Mouse (Mus musculus) liver (tissue): ENCODE measurements around the gene Vapa.
"Not testable (repeated sequence)": the region's sequence is repeated elsewhere in the genome, so short reads cannot be mapped to it uniquely, and the experiment has no call there.

Experiments
- DNase-seq: peaks from one replicate; pipeline ENCODE4 v3.0.0-alpha.2; 2020; ENCODE audit warnings: mixed read lengths

The Vapa gene

DNA sequence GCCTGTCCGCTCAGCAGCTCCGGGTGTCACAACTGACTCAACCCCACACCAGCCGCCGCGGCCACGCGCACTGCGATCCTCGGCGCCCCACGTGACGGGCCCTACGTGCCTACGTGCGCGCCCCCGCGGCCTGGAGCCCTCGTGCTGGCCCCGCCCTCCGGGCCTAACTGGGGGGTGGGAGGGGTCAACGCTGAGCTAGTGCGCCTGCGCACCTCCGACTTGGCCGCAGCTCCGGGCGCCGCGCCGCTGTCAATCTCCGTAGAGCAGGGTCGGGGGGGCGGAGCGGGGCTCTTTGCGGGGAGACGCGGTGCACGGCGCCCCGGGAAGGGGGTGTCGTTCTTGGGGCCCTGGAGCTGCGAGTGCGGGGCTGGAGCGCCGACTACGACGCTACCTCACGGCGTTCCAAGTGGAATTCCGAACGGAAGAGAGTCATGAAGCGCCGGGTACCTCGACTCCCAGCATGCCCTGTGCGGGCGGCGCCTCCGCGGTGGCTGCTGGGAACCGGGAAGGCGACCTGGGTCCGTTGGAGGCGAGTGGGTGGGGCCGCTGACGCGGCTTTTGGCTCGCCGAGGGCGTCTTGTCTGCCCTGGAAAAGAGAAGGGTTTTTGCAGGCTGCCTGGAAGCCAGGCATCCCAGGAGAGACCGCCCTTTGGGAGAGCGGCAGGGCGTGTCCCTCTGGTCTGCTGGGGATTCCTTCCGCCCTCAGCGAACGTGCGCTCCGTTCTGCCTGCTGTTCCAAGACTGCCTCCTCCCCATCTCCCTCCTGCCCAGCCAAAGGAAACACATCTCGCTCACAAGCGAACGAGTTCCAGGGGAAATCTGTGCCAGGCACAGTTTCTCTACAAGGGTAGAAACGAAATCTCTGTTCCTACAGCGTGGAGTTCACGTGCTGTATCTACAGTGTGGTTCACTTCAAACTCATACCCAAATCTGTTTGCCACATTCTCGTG, at the start of gene Vapa:
Vapa (minus strand) TSS at position 93 of the 950 bp plus-strand sequence.
- DNase-seq, result peak; percentile 99

GRCm38 (mm10) chr17:65662662-65663061, 49.3 kb upstream of the Vapa start:
- no peak for DNase-seq

- DNase-seq, result no peak
Measured at GRCm38 (mm10) chr17:65658416-65658815, 45.1 kb upstream of the Vapa start.

GRCm38 (mm10) chr17:65657958-65658357, 44.6 kb upstream of the Vapa start:
- no peak for DNase-seq

- DNase-seq, result no peak
Measured at GRCm38 (mm10) chr17:65656731-65657130, 43.4 kb upstream of the Vapa start.

DNA sequence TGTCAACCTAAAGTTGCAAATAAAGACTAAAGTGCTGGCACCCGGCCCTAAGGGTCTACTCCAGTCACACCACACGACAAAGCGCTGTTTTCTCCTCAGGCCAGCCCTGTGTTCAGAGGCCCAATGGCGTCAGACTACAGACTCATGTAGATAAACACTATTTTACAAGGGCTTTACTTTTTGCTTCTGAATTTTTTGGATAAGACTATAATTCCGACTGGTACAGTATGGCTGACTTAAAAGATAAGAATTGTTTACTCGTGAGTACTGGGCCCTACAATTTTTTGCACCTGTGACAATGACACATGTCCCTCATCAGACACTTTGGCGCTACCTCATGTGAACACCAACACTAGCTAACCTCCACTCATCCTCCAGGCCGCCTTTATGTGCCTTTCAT, 42.7 kb upstream of the Vapa start:
- DNase-seq, result no peak

GRCm38 (mm10) chr17:65655608-65656007, 42.3 kb upstream of the Vapa start:
- no peak for DNase-seq

DNA sequence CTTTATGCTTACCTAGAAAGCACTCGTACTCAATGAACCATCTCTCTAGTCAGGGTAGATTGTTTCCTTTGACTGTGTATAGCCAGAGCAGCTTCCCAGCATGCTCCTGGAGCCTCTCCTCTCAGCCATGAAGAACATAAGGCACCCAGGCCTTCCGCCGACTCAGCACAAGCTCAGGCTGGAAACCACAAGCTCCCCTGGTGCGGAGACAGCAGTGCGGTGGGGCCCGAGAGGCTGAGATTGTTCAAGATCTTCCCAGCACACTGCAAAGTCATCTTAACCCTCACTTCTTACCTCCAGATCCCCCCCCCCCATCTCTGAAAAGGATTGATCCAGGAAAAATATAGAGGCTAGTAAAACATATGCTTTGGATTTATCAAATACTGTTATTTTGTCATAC, 37.2 kb upstream of the Vapa start:
- no peak for DNase-seq

DNA sequence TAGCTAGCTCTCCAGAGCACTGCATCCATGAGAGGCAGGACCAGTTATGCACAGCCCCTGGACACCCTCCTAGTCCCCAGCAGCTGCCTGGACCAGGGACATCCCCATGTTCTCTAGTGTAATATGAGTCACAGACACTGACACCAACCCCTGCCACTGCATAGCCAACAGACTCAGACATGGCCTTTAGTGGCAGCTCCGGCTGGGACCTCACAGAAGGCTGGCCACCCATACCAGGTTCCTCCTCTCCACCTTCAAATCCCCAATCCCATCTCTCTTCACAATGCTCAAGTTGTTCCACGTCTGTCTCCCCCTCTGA, 35.8 kb upstream of the Vapa start:
- DNase-seq, result no peak

DNA sequence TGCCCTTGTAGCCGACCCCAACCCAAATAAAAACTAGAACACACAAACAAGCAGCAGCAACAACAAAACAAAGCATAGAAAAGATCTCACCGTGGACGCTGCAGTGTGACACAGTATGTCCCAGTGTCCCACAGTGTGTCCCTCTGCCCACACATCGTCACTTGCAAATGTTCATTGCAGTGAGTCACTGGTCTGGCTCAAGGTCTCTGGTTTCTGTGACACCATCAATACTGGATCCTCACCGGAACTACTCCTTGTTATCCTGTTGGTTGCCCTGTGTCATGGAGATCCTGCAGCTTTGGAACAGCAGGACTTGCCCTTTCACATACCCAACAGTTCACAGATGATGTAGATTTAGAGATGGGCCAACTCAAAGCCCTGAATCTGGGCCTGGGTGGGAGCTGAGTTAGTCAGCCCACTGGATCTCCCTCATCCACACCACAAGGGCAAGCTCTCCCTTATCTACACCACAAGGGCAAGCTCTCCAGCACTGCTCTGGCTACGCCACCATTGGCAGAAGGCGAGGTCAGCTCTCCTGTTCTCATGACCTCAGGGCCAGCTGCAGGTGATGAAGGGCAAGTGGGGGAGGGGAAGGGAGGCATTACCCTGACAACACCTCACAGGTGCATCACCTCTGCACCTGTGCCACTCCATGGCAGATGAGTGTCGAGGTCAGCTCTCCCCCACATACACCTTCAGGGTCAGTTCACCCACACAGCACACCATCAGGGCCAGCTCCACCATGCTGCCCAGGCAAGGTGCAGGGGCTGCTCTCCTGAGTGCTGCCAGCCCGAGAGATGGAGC, 35.2 kb upstream of the Vapa start:
- DNase-seq, result no peak

DNA sequence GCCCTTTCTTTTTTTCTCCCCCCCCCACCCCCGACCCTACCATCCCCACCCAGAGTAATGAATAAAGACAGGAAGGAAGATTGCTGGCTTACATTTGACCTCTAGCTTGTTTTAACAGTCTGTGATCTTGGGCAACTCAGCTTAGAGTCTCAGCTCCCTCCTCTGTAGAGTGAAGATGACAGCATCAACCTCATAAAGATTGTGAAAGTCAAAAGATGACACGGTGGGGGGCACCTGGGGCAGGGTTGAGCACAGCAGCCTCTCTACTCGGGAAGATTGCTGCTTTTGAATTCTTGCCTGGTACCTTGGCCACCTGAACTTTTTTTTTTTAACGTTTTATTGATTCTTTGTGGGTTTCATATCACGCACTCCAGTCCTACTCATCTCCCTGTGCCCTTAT, 34.6 kb upstream of the Vapa start:
- DNase-seq, result no peak

DNA sequence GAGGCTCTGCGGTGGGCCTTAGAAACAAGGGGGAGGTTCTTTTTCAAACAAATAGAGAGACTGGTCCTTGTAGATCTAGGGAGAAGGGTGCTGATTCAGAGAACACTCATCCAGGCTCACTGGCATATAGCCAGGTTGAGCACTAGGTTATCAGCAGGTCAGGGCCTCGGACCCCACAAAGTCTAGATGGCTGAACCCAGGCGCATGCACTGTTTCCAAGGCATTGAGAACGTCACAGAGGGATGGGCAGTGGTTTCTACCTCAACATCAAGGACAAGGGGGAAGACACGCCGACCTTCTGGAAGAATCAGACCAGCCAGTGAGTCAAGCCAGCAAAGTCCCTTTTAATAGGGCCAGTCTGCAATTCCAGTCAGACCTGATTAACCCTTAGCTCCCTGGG, 33.9 kb upstream of the Vapa start:
- DNase-seq, result no peak

DNA sequence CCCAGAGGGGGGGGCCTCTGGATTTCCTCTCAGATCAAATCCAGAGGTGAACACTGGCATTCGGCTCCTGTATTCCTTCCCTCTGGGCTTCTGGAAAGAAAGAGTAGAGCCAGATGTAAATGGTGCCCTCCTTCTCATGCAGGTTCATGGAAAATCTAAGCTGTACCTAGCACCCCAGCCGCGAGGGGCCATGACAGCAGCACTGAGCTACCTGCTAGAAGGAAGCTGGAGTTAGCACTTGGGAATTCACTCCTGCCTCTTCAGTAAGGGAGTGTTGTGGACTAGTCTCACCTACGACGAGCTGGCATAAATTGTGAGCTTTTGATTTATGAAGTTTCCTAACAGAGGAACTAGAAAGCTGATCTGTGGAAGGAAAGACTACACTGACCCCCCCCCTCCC, 30.2 kb upstream of the Vapa start:
- DNase-seq, result no peak

DNA sequence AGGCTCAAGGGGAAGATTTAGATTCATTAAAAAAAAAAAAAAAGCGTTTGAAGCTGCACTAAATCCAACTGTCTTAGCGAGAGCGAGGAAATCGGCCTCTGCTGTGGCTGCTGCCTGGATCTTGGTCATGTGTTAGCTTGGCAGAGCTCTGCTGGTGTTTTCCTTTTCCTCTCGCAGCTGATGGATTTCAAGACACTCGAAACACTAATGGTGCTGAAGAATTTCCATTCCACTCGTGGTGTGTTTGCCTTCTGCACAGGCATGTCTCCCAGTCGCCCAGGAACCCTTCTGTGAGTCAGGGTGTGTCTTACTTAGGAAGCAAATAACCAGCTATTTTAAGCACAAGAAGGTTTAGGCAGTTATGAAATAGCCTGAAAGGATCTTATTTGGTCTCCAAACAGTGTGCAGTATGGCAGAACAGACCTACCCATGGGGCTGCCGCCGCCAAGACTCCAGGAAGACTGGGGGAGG, 29.7 kb upstream of the Vapa start:
- DNase-seq, result no peak

- no peak for DNase-seq
Measured at GRCm38 (mm10) chr17:65642578-65642991, 29.2 kb upstream of the Vapa start.

DNA sequence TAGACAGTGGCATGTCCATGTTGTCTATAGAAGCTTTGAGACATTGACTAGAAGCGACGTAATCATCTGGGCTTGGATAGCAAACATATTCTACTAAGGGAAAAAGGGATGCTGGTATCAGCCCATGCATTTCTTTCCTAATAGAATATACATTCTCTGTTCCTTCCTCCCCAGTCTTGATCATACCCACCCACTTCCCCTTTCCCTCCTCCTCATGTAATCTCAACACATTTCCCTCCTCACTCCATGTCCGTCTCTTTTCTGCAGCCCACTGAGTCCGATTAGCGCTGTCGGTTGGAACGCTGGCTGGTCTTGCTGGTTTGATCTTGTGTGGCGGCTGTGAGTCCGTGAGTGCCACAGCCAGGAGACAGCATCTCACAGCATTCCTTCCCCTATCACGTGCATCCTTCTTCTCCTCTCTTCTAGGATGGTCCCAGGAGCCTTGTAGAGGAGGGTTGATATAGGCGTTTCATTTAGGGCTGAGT, 28.4 kb upstream of the Vapa start, which contains the start of gene Txndc2:
Txndc2 (minus strand) TSS at position 435 of the 485 bp plus-strand sequence.
- DNase-seq, result no peak

DNA sequence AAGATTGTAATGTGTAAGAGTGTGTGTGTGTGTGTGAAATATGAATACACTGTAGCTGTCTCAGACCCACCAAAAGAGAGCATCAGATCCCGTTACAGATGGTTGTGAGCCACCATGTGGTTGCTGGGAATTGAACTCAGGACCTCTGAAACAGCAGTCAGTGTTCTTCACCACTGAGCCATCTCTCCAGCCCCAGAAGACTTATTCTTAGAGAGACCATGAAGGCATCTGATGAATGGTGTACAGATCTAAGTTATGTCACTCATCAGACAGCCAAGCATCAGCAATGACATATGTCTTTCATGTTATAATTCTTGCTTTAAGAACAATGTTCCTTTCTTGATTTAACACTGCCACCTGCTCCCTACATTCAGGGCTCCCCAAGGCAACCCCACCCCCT, 25.8 kb upstream of the Vapa start:
- no peak for DNase-seq

- no peak for DNase-seq
Measured at GRCm38 (mm10) chr17:65635715-65636360, 22.5 kb upstream of the Vapa start.

DNA sequence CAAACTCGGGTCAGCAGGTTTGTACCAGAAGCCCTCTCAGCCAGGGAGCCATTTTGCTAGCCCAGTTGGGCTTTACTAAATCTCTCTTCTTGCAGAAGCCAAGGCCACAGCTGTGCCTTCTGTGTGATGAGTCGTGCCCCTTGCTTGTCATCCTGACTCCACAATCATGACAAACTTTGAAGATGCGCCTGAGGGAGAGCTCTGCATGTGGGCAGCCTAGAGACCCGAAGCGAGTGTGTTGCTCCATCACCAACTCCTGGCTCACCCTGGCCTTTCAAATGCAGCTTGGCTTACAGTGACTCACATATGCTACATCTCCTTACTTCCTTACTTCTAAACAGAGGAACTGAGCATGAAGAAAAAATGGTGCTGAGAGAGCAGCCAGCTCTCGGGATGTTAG, 16.6 kb upstream of the Vapa start:
- no peak for DNase-seq

DNA sequence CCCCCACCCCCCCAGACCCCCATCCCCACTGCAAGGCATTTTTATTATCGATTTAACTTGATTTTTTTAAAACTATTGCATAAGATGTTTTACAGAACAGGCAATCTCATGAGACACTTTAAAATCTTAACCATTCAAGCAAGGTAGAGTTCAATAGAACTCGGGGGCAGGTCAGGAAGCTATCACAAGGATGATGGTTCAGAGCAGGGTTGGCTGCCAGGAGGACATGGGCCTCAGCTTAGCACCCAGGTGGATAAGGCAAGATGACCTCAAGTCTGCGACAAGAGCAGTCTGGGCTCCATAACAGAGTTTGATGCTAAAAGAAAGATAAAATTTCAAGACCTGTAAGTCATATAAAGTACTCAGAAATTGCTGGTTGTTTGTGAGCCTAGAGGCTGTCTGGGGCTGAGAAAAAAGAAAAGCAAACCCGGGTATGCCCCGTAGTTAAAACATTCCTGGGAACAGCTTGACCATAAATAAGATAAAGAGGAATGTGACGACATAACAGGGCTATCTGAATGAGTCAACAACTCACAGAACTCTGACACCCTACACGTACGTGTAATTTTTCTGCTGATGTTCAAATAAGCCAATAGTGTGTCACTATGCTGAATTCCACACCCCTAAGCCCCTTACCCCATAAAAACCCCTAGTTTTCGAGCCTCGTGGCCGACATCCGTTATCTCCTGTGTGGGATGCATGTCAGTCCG, 15.6 kb upstream of the Vapa start:
- not testable (repeated sequence) for DNase-seq

DNA sequence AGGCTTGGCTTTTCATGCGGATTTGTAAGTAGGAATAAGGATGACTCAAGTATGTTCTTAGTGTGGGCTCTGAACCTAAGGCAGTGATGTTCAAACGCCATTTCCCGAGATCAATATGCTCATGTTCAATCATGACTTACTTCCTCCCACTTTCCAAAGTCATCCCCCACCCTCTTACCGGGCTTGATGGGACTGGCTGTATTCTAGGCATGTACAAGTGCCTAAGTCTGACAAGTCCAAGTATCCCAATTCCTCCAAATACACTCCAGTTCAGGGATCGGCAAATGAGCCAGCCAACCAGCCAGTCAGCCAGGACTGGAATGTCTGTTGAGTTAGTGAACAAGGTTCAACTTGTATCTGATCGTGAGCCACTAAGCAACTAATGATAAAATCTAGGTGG, 12.9 kb upstream of the Vapa start:
- no peak for DNase-seq

DNA sequence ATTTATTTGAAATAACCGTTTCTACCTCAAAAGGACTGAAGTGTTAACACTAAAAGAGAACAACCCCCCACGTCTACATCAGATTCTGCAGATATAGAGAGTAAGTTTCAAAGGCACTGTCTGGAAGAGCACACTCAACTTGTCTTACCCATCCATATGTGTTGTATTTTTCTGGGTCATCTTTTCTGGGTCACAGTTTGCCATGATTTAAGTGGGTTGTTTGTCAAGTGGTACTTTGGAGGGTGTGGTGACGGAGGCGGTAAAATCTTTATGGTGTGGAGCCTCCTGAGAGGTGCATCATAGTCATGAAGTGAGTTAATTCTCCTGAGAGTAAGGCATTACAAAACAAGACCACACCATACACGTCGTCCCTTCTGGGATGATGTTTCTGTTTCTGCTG, 12.2 kb upstream of the Vapa start:
- no peak for DNase-seq

GRCm38 (mm10) chr17:65623130-65623529, 9.8 kb upstream of the Vapa start:
- DNase-seq, result no peak
